Mouse (Mus musculus) ES-CJ7 (cell line): ENCODE results near the gene Pmepa1.

Experiments used
- DNase-seq: peaks from one replicate; pipeline ENCODE4 v3.0.0; 2011; ENCODE audit warnings: low read depth, low spot score

Pmepa1 gene

GRCm38 (mm10) chr2:173253761-173254662 lies 22.3 kb downstream of the Pmepa1 start:
- no peak for DNase-seq

DNA sequence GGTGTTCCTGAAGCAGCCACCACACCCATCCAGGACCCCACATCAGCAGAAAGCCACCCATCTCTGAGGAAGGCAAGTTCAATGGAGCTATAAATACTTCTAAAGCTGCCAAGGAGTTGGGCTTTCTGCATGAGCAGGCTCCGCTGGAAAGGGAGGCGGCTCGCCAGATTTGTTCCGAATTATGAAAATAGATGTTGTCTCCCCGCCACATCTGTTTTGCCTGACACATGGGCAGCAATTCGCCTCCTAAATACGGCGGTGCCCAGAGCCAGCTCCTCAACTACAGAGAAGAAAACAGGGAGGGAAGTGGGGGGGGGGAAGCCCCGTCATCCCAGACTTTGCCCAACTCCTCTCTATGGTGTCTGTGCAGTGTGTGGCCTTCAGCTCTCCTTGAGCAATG lies 24.7 kb downstream of the Pmepa1 start:
- no peak for DNase-seq

DNA sequence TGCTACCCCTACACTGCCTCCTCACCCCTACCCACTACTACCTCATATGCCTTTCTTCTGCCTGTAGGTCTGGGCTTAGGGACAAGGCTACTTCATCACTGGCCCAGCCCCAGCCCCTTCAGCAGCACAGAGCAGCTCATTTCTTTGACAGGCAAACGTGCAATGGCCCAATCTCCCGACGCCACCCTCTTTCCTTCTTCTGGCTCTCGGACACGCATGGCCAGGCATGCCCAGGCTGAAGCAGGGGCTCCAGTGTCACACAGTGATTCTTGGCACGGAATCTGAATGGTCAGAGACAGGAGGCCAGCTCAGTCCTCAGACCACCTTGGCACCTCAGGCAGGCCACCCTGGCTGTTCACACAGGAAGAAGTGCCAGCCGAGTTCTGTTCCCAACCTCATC lies 25.2 kb downstream of the Pmepa1 start:
- DNase-seq: no peak

DNA sequence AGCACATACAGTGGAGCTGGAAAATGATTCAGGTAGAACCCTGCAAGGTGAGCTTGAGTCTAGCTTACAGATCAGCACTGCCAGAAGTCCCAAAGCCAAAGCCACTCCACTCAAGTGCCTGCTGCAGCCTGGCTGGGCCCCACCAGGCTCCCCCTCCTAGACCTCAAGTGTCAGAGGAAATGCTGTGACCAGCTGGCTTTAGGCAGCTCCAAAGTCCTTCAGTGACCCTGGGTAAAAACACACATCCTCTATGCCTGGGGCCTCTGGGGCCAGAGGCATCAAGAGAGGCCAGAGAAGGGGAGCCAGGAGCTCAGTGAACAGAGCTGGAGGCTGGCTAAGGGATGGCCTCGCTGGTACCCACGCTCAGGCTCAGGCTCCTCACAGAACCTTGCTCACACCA lies 25.9 kb downstream of the Pmepa1 start:
- no peak for DNase-seq

GRCm38 (mm10) chr2:173249965-173250364 lies 26.4 kb downstream of the Pmepa1 start:
- DNase-seq: no peak

GRCm38 (mm10) chr2:173249386-173249785 lies 26.9 kb downstream of the Pmepa1 start:
- no peak for DNase-seq

DNA sequence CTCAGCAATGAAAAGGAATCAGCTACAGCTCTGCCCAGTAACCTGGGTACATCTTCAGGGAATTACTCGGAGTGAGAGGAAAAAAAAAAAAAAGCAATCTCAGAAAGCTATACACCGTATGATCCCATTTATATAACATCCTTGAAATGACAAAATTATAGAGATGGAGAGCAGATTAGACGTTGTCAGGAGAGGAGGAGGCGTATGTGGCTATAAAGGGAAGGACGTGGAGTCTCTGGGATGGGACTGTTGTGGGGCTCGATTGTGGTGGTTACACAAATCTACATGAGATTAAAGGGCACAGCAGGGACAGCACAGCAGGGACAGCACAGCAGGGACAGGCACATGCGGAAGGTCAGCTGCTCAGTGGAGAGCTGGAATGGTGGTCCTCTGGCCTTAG lies 27.5 kb downstream of the Pmepa1 start:
- no peak for DNase-seq

DNA sequence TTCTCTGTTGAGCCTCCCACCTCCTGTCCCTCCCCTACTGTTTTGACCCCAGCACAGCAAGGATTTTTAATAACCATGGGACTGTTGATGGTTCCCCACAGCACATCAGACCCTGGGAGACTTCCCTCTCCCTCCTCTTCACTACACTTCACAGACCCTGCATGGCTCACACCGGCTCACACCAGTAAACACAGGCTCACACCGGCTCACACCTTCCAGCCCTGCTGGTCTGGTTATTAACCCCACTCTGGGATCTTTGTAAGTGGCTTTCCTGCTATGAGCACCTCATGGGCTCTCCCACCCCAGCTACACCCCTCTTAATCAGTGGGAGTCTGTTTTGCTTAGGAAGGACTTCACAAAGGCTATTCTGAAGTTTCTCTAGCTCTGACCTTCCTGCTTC lies 28.4 kb downstream of the Pmepa1 start:
- peak; percentile 66 for DNase-seq

- DNase-seq: peak; percentile 64
Observed at GRCm38 (mm10) chr2:173247197-173247596, 29.1 kb downstream of the Pmepa1 start.

DNA sequence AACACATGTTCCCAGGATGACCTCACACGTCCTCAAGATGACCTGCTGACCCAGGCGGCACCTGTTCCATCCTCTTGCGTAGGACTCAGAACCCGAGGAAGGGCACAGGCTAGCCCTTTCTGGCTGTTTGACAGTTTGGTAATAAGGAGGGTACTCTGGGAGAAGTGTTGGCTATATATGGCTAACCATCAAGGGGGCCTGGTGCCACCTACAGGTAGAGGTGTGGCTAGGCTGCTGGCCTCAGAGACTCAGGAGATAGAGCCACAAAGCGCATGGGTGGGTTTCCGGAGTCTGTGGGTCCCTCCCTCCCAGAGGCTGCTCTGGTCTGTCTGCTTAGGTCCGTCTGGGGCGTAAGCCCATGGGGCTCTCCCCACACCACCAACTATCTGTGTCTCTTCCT lies 29.6 kb downstream of the Pmepa1 start:
- peak; percentile 77 for DNase-seq

DNA sequence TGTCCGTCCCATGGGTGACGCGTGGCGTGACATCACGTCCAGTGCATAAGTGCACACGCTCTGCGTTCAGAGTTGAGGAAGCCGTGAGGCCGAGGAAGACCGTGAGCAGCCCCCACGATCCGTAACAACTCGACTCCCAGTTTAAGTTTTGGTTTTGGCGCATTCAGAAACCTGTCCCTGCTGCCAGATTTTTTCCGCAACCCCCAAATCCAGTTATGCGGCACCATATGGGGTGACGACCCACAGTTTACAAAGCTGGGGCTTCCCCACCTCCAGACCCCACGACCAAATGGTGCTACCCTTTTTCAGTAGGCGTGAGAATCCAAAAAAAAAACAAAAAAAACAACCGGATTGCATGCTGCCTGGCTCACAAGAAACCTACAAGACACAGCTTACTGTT lies 31.1 kb downstream of the Pmepa1 start:
- DNase-seq: no peak

- no peak for DNase-seq
Observed at GRCm38 (mm10) chr2:173244108-173244507, 32.2 kb downstream of the Pmepa1 start.

DNA sequence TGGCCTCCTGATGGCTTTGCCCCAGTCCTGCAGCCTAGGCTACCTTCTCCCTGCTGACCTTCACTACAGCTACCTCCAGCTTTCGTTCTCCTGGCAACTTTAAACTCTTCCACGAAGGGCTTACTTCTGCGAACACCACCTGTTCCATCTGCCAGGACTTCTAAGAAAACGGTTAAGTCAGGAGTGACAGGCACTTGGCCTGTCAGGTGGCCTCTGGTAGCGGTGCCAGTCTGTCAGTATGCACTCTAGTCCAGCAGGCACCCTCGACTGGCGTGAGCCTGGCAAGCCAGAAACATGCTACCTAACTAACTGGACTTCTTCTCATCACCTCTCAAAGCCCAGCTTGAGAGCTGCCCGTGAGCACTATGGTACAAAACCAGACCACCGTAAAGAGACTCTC lies 32.7 kb downstream of the Pmepa1 start:
- no peak for DNase-seq

DNA sequence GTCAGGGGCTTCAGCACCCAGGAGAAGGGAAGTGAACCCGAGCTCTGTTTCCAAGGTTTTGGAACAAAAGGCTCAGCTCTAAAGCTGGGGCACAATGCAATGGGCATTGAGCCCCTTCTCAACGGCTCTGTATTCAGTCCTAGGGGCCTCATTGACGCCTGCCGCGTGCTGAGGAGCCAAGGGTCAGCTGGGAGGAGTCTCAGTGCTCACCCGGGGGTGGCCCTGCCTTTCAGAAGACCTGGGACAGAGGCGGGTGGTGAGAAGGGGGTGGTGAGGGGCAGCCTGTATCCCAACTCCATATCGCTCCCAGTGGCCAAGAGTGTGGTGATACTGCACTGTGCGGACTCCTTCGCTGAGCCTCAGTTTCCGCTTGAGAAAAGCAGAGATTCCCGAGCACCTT lies 33.5 kb downstream of the Pmepa1 start:
- no peak for DNase-seq

- DNase-seq: no peak
Observed at GRCm38 (mm10) chr2:173240738-173241137, 35.6 kb downstream of the Pmepa1 start.

DNA sequence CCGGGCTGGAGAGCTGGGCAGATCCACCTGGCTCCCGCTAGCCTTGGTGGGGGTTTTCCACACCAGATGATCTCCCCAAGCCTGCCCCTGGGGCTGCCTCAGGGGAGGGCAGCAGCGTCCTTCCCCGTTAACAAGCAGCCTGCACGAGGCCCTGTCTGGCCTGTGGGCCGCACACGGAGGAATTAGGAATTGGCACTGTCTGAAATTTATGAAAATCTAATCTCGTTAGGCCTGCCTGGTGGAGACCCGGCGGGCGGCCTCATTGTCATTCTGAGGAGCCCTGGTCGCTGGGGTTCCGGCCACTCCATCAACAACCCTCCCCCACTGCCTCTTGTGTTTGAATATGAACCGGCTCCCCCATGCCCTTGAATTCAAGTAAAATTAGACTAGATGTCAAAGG lies 37.8 kb downstream of the Pmepa1 start:
- peak; percentile 63 for DNase-seq

GRCm38 (mm10) chr2:173235435-173236332 lies 40.6 kb downstream of the Pmepa1 start:
- peak; percentile 57 for DNase-seq

- DNase-seq: peak; percentile 74
Observed at GRCm38 (mm10) chr2:173232766-173233099, 43.6 kb downstream of the Pmepa1 start.

GRCm38 (mm10) chr2:173232065-173232765 lies 44.1 kb downstream of the Pmepa1 start:
- DNase-seq: no peak

- peak; percentile 95 for DNase-seq
Observed at GRCm38 (mm10) chr2:173229578-173230224, 46.6 kb downstream of the Pmepa1 start.

GRCm38 (mm10) chr2:173228567-173228966 lies 47.8 kb downstream of the Pmepa1 start:
- no peak for DNase-seq

DNA sequence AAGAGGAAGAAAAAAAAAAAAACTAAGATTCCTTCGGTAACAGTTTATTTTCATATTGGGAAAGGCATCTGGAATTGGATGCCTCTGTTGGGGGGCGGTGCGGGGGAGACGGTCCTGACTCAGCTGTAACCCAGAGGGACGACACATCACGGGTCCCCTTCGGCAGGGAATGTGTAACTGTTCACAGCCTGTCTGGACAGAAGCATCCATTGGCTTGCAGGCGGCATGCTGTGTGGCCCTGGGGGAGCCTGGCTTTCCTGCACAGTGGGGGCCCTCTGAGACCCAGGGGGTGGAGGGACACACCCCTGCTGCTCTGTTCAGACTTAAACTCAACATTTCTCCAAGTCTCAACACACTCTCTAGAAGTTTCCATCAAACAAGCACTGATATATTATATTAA lies 49.5 kb downstream of the Pmepa1 start:
- DNase-seq: no peak
